Mouse (Mus musculus) forebrain, embryonic 14.5 days (tissue): Measurements from ENCODE around the gene Prr18. TPM values are rescaled to one million over a fixed set of nuclear protein-coding genes. Genes with fewer than 3 reads are reported as not detected.

ENCODE experiments used
- ATAC-seq: fragments of 200-750 bp; cut with Nextera tagmentation; 2 replicates; pipeline ENCODE4 v1.8.0; 2017; ENCODE audit warnings: mild to moderate bottlenecking, moderate library complexity
- DNase-seq: peaks from one replicate; pipeline ENCODE4 v3.0.0-alpha.2; 2015; ENCODE audit warnings: low spot score
- H3K27ac ChIP-seq: fragments of 300-500 bp; sonication (generic); 2 replicates; pipeline ENCODE4 v1.5.1; 2014; ENCODE audit warnings: low read depth, mild to moderate bottlenecking, control low read depth, low read length, moderate library complexity
- H3K27me3 ChIP-seq: fragments of 300-500 bp; sonication (generic); replicated peaks from 2 replicates; pipeline ENCODE4 v1.6.1; 2014; ENCODE audit warnings: low read length, control low read depth, mixed read lengths; ENCODE audit not compliant: control insufficient read depth, insufficient read depth
- H3K36me3 ChIP-seq: fragments of 300-500 bp; sonication (generic); 2 replicates; pipeline ENCODE4 v1.6.1; 2014; ENCODE audit warnings: low read length, control low read depth; ENCODE audit not compliant: control insufficient read depth, insufficient read depth
- H3K4me1 ChIP-seq: fragments of 300-500 bp; sonication (generic); 2 replicates; pipeline ENCODE4 v1.6.1; 2014; ENCODE audit warnings: antibody characterized with exemption, low read length, control low read depth; ENCODE audit not compliant: control insufficient read depth, insufficient read depth
- H3K4me2 ChIP-seq: fragments of 300-500 bp; sonication (generic); 2 replicates; pipeline ENCODE4 v1.6.1; 2014; ENCODE audit warnings: mild to moderate bottlenecking, control low read depth, low read length
- H3K4me3 ChIP-seq: fragments of 300-500 bp; sonication (generic); 2 replicates; pipeline ENCODE4 v1.5.1; 2014; ENCODE audit warnings: low read depth, low read length, control low read depth
- H3K9ac ChIP-seq: fragments of 300-500 bp; sonication (generic); 2 replicates; pipeline ENCODE4 v1.6.1; 2014; ENCODE audit warnings: mild to moderate bottlenecking, low read length, control low read depth, moderate library complexity
- H3K9me3 ChIP-seq: fragments of 300-500 bp; sonication (generic); replicated peaks from 2 replicates; pipeline ENCODE4 v1.6.1; 2016; ENCODE audit warnings: low read length, control low read depth, mixed read lengths; ENCODE audit not compliant: control insufficient read depth
- WGBS: fragments of 180-500 bp; shearing (Covaris S2); extraction: QIAGEN DNeasy Blood & Tissue Kit; methylation state at CpG from one replicate; pipeline ENCODE4 v1.1.7; 2014; 5-methylcytosine and 5-hydroxymethylcytosine counted together
- polyA plus RNA-seq: library from polyadenylated mRNA; unstranded; fragments of >200 nt; fragmentation: Nextera tagmentation; extraction: Ambion mirVana; gene quantifications from 2 replicates; pipeline ENCODE4 v1.2.1, GENCODE M21; 2014

Gene Prr18
- polyA plus RNA-seq, 1 experiment from 2014 or later: 9.7 TPM

DNA sequence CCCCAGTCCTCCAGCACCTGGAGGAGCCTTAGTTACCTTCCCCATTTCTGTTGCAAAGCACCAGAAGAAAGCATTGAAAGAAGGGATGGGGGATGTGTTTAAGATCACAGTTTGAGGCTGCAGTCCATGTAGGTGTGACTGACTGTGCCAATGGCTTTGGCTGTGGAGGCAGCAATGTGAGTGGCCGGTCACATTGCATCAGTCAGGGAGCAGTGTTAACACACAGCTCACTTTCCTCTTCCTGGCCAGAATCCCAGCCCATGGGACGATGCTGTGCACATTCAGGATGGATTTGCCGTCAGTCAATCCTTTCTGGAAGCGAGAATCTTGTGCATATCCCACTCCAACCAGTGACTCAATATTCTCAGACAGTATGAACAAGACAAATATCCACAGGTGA, 11.7 kb downstream of the Prr18 start:
- H3K4me1 ChIP-seq: no peaks in the 10 kb centered on the region
- H3K27me3 ChIP-seq: no peaks in the 10 kb centered on the region
- no peak for ATAC-seq
- DNase-seq: no peak
- 90% methylated on average over 4 of the region's 4 CpGs for WGBS
- H3K36me3 ChIP-seq: no peaks in the 10 kb centered on the region
- H3K27ac ChIP-seq: no peak overlapping the region
- H3K9me3 ChIP-seq: no peaks in the 10 kb centered on the region
- H3K9ac ChIP-seq: no peak overlapping the region
- no peak overlapping the region for H3K4me2 ChIP-seq
- no peak overlapping the region for H3K4me3 ChIP-seq

DNA sequence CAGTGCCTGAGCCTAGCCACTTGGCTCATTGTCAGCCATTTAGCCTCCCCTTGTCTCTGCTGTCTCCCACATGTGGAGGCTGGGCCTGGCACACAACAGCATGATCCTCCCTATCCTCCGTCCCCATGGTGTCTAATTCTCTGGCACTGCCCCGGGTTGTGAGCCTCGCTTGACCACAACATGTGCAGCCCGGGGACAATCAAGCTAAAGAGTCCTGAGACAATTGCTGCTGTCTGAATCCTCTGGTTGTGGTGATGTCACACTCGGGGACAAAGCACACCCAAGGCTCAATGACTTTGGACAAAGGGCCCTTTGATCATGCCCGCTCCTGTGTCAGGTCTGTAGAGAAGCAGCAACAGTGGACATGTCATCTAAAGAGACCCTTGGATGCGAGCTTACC, 13.8 kb downstream of the Prr18 start:
- Histone ChIP-seq H3K27me3 (no peaks in the 10 kb centered on the region), H3K36me3 (no peaks in the 10 kb centered on the region), H3K4me3 (no peak overlapping the region), H3K9me3 (no peaks in the 10 kb centered on the region), H3K4me1 (no peaks in the 10 kb centered on the region), H3K27ac (no peak overlapping the region), H3K9ac (no peak overlapping the region), H3K4me2 (no peak overlapping the region)
- ATAC-seq: no peak
- DNase-seq: no peak
- 29% methylated on average over 7 of the region's 7 CpGs for WGBS

- H3K27me3 ChIP-seq: no peaks in the 10 kb centered on the region
- 90% methylated on average over 6 of the region's 6 CpGs for WGBS
- H3K4me2 ChIP-seq: no peak within 1 kb of the TSS
- no peak within 1 kb of the TSS for H3K9ac ChIP-seq
- no peaks in the 10 kb centered on the region for H3K9me3 ChIP-seq
- no peaks in the 10 kb centered on the region for H3K4me1 ChIP-seq
- DNase-seq: no peak
- H3K27ac ChIP-seq: no peak within 1 kb of the TSS
- no peak within 1 kb of the TSS for H3K4me3 ChIP-seq
- no peaks in the 10 kb centered on the region for H3K36me3 ChIP-seq
- no peak for ATAC-seq
Observed at GRCm38 (mm10) chr17:8355692-8356091, 18.4 kb downstream of the Prr18 start, which contains the start of gene T2. Gene T2, plus strand, starts transcription at chr17:8355992.

- H3K9ac ChIP-seq: no peak overlapping the region
- no peak for ATAC-seq
- no peak overlapping the region for H3K27ac ChIP-seq
- no peak overlapping the region for H3K4me2 ChIP-seq
- H3K4me1 ChIP-seq: peaks cover 5% of the 10 kb centered on the region; the same call in 1 of the 2 replicates
- DNase-seq: no peak
- no peaks in the 10 kb centered on the region for H3K36me3 ChIP-seq
- no peak overlapping the region for H3K4me3 ChIP-seq
- 90% methylated on average over 6 of the region's 6 CpGs for WGBS
- H3K9me3 ChIP-seq: no peaks in the 10 kb centered on the region
- no peaks in the 10 kb centered on the region for H3K27me3 ChIP-seq
Observed at GRCm38 (mm10) chr17:8357498-8357897, 20.2 kb downstream of the Prr18 start.

GRCm38 (mm10) chr17:8360876-8361275, 23.6 kb downstream of the Prr18 start:
- 91% methylated on average over 5 of the region's 5 CpGs for WGBS
- Histone ChIP-seq H3K36me3 (no peaks in the 10 kb centered on the region), H3K4me2 (no peak overlapping the region), H3K4me3 (no peak overlapping the region), H3K4me1 (peaks cover 5% of the 10 kb centered on the region; the same call in 1 of the 2 replicates), H3K27ac (no peak overlapping the region), H3K27me3 (no peaks in the 10 kb centered on the region), H3K9ac (no peak overlapping the region), H3K9me3 (no peaks in the 10 kb centered on the region)
- DNase-seq (no peak), ATAC-seq (no peak)

GRCm38 (mm10) chr17:8361281-8362103, 24.2 kb downstream of the Prr18 start:
- Histone ChIP-seq H3K4me3 (no peak overlapping the region), H3K9me3 (no peaks in the 10 kb centered on the region), H3K27ac (0 out of 2 replicates have a peak overlapping the region, but pooled peaks have one; percentile 17), H3K4me1 (peaks cover 7% of the 10 kb centered on the region), H3K4me2 (no peak overlapping the region), H3K27me3 (no peaks in the 10 kb centered on the region), H3K9ac (no peak overlapping the region), H3K36me3 (no peaks in the 10 kb centered on the region)
- ATAC-seq (peak; percentile 55; the same call in 1 of the 2 replicates), DNase-seq (peak; percentile 73)
- WGBS: 67% methylated on average over 10 of the region's 10 CpGs

DNA sequence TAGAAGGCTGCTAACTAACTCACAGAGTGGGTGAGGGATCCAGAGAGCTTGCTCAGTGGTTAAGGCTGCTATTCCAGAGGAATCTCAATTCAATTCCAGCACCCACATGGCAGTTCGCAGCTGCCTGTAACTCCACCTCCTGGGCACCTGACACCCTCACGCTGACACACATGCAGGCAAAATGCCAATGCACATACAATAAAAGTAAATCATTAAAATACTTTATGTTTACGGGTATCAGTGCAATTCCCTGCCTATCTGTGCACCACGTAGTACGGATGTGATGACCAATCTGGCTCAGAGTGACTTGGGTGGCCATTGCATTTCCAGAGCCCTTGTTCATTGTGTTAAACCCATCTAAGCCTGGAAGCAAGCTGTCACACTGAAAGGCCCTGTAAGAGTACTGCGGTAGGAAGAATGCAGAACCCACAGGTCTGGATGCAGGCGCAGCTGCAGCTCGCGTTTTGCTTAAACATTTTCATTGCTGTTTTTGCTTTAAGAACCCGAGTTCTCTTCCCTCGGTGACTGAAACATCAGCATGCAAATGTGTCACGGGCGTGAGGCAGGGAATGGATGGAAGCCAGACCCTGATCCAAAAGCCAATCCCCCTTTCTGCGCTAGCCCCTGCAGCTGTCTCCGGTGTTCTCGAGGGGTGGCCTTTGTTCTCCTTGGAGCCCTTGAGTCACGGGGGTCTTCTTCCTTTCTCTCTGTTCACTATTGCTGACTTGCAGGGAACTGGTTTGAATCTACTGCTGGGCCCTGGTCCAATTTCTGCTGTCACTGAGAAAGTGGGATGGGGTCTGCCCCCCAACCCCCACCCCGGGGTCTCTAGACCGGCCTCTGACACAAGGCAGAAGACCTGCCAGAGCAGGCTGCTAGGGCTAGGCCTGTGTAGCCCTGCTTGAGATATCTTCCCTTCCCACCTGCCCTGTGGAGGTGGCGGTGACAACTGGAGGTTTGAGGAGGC, 30.5 kb downstream of the Prr18 start:
- Histone ChIP-seq H3K4me2 (peak overlapping the region; percentile 39), H3K4me3 (no peak overlapping the region; the same call in 1 of the 2 replicates), H3K4me1 (peaks cover 45% of the 10 kb centered on the region), H3K9me3 (no peaks in the 10 kb centered on the region), H3K9ac (peak overlapping the region; percentile 54), H3K36me3 (no peaks in the 10 kb centered on the region), H3K27ac (peak overlapping the region; percentile 93), H3K27me3 (no peaks in the 10 kb centered on the region)
- WGBS: 8% methylated on average over 20 of the region's 20 CpGs
- peak; percentile 73 for DNase-seq
- ATAC-seq: peak; percentile 35

- H3K4me3 ChIP-seq: no peak overlapping the region; the same call in 1 of the 2 replicates
- no peaks in the 10 kb centered on the region for H3K27me3 ChIP-seq
- WGBS: 7% methylated on average over 8 of the region's 8 CpGs
- peak overlapping the region; percentile 54 for H3K9ac ChIP-seq
- no peaks in the 10 kb centered on the region for H3K9me3 ChIP-seq
- ATAC-seq (peak; percentile 71), DNase-seq (peak; percentile 96)
- peak overlapping the region; percentile 93 for H3K27ac ChIP-seq
- H3K36me3 ChIP-seq: no peaks in the 10 kb centered on the region
- H3K4me1 ChIP-seq: peaks cover 45% of the 10 kb centered on the region
- H3K4me2 ChIP-seq: peak overlapping the region; percentile 39
Observed at GRCm38 (mm10) chr17:8368570-8368969, 31.3 kb downstream of the Prr18 start.
